Mouse (Mus musculus) erythroblast, embryonic 14.5 days (primary cell): ENCODE measurements around the gene Wfdc6b.

Source experiments
- GATA1 ChIP-seq: IDR thresholded peaks from 2 replicates; pipeline ENCODE4 v1.6.1; 2012; ENCODE audit warnings: low read length, inconsistent platforms, mixed read lengths
- TAL1 ChIP-seq: IDR thresholded peaks from 3 replicates; pipeline ENCODE4 v1.6.1; 2012; ENCODE audit warnings: low read length, inconsistent platforms, mixed read lengths

DNA sequence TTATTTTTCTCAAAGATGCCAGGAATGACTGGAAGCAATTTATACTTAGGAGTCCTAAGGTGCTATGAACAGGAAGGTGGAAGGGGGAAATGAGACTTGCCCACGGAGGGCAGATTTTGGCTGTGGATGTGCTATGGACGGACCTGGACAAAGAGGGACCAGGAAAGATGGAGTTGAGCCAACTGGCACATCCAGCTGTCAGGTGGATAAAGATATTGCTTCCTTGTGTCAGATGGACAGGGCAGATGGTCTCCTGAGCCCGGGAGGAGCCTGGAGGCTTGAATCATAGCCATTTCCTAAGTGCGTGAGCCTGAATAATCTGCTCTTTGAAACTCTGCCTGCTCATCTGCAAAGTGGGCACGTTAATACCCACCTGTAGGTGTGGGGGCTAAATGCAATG, 49.0 kb upstream of the Wfdc6b start:
- TF ChIP-seq GATA1 (no peak), TAL1 (no peak)
